Mouse (Mus musculus): ENCODE data around the gene Zfp652. TPM values are rescaled to one million over a fixed set of nuclear protein-coding genes. Genes with fewer than 3 reads are reported as not detected.
A peak's percentile ranks its signal among the peaks of the same experiment; 100 is the strongest.
"Not testable (repeated sequence)": the region's sequence is repeated elsewhere in the genome, so short reads cannot be mapped to it uniquely, and the experiment has no call there.

Zfp652 gene
- total RNA-seq, 2 experiments from 2014 or later = 48.2 to 49.2 TPM

GRCm38 (mm10) chr11:95750995-95751394 lies 38.5 kb downstream of the Zfp652 start:
- DNase-seq (ENCODE audit: low spot score) = peak; percentile 28
- intact Hi-C loops (cut with DNase I) = loop anchor here (1.0 to 5.0 kb wide), 2 partner anchors 65 to 219 kb away; no protein-coding TSS in a partner anchor

GRCm38 (mm10) chr11:95755137-95755536 lies 42.7 kb downstream of the Zfp652 start:
- intact Hi-C loops (cut with DNase I); DNase-seq (ENCODE audit: low spot score): not testable (repeated sequence)

- intact Hi-C loops (cut with DNase I) = loop anchor here (10.0 kb wide), 1 partner anchor 224 kb away; no protein-coding TSS in a partner anchor
Observed at GRCm38 (mm10) chr11:95760521-95760920, 48.0 kb downstream of the Zfp652 start.

GRCm38 (mm10) chr11:95762996-95763395 lies 50.5 kb downstream of the Zfp652 start:
- DNase-seq (ENCODE audit: low spot score) = no peak
- intact Hi-C loops (cut with DNase I) = loop anchor here (10.0 kb wide), 1 partner anchor 222 kb away; no protein-coding TSS in a partner anchor

More at GRCm38 (mm10) chr11:95760521-95760920, 48.0 kb downstream of the Zfp652 start:
- DNase-seq (ENCODE audit: low spot score) = no peak

GRCm38 (mm10) chr11:95764806-95765205 lies 52.3 kb downstream of the Zfp652 start:
- no peak for DNase-seq (ENCODE audit: low spot score)
- intact Hi-C loops (cut with DNase I) = loop anchor here (10.0 kb wide), 1 partner anchor 220 kb away; no protein-coding TSS in a partner anchor

GRCm38 (mm10) chr11:95765334-95765733 lies 52.9 kb downstream of the Zfp652 start:
- intact Hi-C loops (cut with DNase I) = loop anchor here (10.0 kb wide), 1 partner anchor 219 kb away; no protein-coding TSS in a partner anchor
- DNase-seq (ENCODE audit: low spot score) = no peak

GRCm38 (mm10) chr11:95768244-95768643 lies 55.8 kb downstream of the Zfp652 start:
- no peak for DNase-seq (ENCODE audit: low spot score)
- intact Hi-C loops (cut with DNase I) = loop anchor here (10.0 kb wide), 1 partner anchor 217 kb away; no protein-coding TSS in a partner anchor

GRCm38 (mm10) chr11:95769208-95769607 lies 56.7 kb downstream of the Zfp652 start:
- DNase-seq (ENCODE audit: low spot score) = no peak
- intact Hi-C loops (cut with DNase I) = loop anchor here (10.0 kb wide), 1 partner anchor 216 kb away; no protein-coding TSS in a partner anchor

GRCm38 (mm10) chr11:95770720-95771364 lies 58.4 kb downstream of the Zfp652 start:
- intact Hi-C loops (cut with DNase I) = loop anchor here (2.0 to 5.0 kb wide), 2 partner anchors 54 to 81 kb away; partner anchors contain the start of gene Phospho1
- no peak for DNase-seq (ENCODE audit: low spot score)

GRCm38 (mm10) chr11:95771665-95772064 lies 59.2 kb downstream of the Zfp652 start:
- no peak for DNase-seq (ENCODE audit: low spot score)
- intact Hi-C loops (cut with DNase I) = loop anchor here (2.0 to 5.0 kb wide), 2 partner anchors 53 to 81 kb away; partner anchors contain the start of gene Phospho1

- intact Hi-C loops (cut with DNase I) = loop anchor here (5.0 kb wide), 1 partner anchor 79 kb away; no protein-coding TSS in a partner anchor
- DNase-seq (ENCODE audit: low spot score) = no peak
Observed at GRCm38 (mm10) chr11:95773264-95773663, 60.8 kb downstream of the Zfp652 start.

GRCm38 (mm10) chr11:95777323-95778297 lies 65.1 kb downstream of the Zfp652 start:
- intact Hi-C loops (cut with DNase I) = no loop called here
- peak; percentile 40 for DNase-seq (ENCODE audit: low spot score)

- no peak for DNase-seq (ENCODE audit: low spot score)
- intact Hi-C loops (cut with DNase I) = no loop called here
Observed at GRCm38 (mm10) chr11:95778831-95779251, 66.4 kb downstream of the Zfp652 start.

- intact Hi-C loops (cut with DNase I) = no loop called here
- no peak for DNase-seq (ENCODE audit: low spot score)
Observed at GRCm38 (mm10) chr11:95779366-95779765, 66.9 kb downstream of the Zfp652 start.

- DNase-seq (ENCODE audit: low spot score) = no peak
- intact Hi-C loops (cut with DNase I) = no loop called here
Observed at GRCm38 (mm10) chr11:95780480-95780879, 68.0 kb downstream of the Zfp652 start.

GRCm38 (mm10) chr11:95781557-95781956 lies 69.1 kb downstream of the Zfp652 start:
- intact Hi-C loops (cut with DNase I) = no loop called here

GRCm38 (mm10) chr11:95783457-95783856 lies 71.0 kb downstream of the Zfp652 start:
- DNase-seq (ENCODE audit: low spot score) = no peak
- intact Hi-C loops (cut with DNase I) = no loop called here

More at GRCm38 (mm10) chr11:95781557-95781956, 69.1 kb downstream of the Zfp652 start:
- no peak for DNase-seq (ENCODE audit: low spot score)

- intact Hi-C loops (cut with DNase I) = no loop called here
- no peak for DNase-seq (ENCODE audit: low spot score)
Observed at GRCm38 (mm10) chr11:95783958-95784357, 71.5 kb downstream of the Zfp652 start.

GRCm38 (mm10) chr11:95785675-95786074 lies 73.2 kb downstream of the Zfp652 start:
- intact Hi-C loops (cut with DNase I) = no loop called here
- no peak for DNase-seq (ENCODE audit: low spot score)

GRCm38 (mm10) chr11:95786511-95786910 lies 74.0 kb downstream of the Zfp652 start:
- no peak for DNase-seq (ENCODE audit: low spot score)
- intact Hi-C loops (cut with DNase I) = no loop called here

All from heart, postnatal 25 days (tissue).